Mouse (Mus musculus): ENCODE results near the gene Zswim4. TPM values are rescaled to one million over a fixed set of nuclear protein-coding genes. Genes with fewer than 3 reads are reported as not detected.

The Zswim4 gene
- polyA plus RNA-seq, 1 experiment from 2014 or later: 10.9 TPM

DNA sequence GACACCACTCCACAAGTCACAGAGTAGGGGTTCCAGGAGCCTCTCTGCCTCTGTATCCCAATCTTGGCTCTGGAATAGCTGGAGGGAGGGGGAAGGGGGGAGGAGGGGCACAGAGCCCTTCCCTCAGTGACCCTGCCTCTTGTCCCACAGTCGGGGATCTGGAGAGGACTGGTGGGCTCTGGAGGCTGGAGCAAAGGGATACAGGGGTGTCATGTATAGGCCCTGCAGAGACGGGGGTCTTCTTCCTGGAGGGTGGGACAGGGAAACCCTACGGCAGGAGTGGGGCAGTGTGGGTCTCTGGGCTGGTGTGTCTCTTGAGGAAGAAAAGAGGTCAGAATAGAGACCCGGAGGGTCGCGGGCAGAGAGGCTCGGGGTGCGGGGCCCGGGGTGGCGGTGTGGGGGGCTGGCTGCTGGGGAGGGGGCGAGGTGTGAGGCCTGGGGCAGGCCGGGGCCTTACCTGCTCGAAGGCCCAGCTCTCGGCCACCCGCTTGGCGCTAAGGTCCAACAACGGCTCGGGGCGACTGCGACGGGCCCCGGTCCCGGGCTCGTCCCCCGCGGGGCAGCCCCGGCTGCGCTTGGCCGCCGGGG lies 351 bp downstream of the Zswim4 start:
- DNase-seq (ENCODE audit: low spot score) (peak; percentile 58), ATAC-seq (replicated peaks; ENCODE audit: low FRiP score, low TSS enrichment, low read depth) (peak; percentile 51)
- under 1% methylated on average over 28 of the region's 30 CpGs for WGBS
- Histone ChIP-seq H3K4me1 (replicated peaks; ENCODE audit: control insufficient read depth, insufficient read depth, low read length) (peaks cover 10% of the 10 kb centered on the region), H3K4me3 (ENCODE audit: low read depth, low read length) (peak overlapping the region; percentile 93), H3K9me3 (ENCODE audit: control insufficient read depth, low read length) (no peaks in the 10 kb centered on the region), H3K27me3 (replicated peaks; ENCODE audit: control insufficient read depth, insufficient read depth, low read length) (no peaks in the 10 kb centered on the region), H3K27ac (ENCODE audit: low read depth) (peak overlapping the region; percentile 47), H3K36me3 (ENCODE audit: control insufficient read depth, insufficient read depth, low read length) (peaks cover 12% of the 10 kb centered on the region), H3K4me2 (ENCODE audit: low read length) (peak overlapping the region; percentile 57), H3K9ac (ENCODE audit: low read length) (peak overlapping the region; percentile 95)

DNA sequence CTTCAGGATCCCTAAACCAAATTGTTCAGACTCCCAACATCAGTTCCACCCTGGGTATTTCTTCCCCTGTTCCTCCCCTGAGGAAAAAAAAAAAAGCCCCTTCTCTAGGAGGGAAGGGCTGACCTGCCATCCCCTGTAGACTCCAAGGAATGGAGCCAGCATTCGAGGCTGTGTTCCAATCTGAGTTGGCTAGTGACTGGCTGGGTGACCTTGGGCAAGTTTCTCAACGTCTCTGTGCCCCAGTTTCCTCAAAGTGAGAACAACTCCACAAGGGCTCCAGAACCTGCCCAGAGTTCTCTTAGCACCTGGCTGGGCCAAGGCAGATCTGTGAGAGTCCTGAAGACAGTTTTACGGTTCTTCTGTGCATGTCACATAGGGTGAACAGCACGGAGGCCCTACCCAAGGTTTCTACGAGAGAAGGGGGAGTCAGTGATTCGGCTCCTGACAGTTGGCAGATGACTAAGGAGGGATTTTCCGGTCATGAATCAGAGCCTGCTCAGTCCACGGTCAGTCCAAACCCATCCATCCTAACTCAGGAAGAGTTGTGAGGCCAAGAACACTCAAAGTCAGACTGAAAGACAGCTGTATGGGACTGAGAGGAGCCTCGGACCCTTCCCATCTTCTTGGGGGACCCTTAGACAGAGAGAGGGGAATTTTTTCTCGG lies 977 bp downstream of the Zswim4 start:
- no peak for ATAC-seq (replicated peaks; ENCODE audit: low FRiP score, low TSS enrichment, low read depth)
- no peak for DNase-seq (ENCODE audit: low spot score)
- no peak overlapping the region for H3K27ac ChIP-seq (ENCODE audit: low read depth)
- H3K4me1 ChIP-seq (replicated peaks; ENCODE audit: control insufficient read depth, insufficient read depth, low read length): peaks cover 10% of the 10 kb centered on the region
- H3K4me2 ChIP-seq (ENCODE audit: low read length): peak overlapping the region; percentile 57
- H3K4me3 ChIP-seq (ENCODE audit: low read depth, low read length): peak overlapping the region; percentile 93
- H3K27me3 ChIP-seq (replicated peaks; ENCODE audit: control insufficient read depth, insufficient read depth, low read length): no peaks in the 10 kb centered on the region
- peaks cover 18% of the 10 kb centered on the region for H3K36me3 ChIP-seq (ENCODE audit: control insufficient read depth, insufficient read depth, low read length)
- peak overlapping the region; percentile 95 for H3K9ac ChIP-seq (ENCODE audit: low read length)
- WGBS: 25% methylated on average over 10 of the region's 10 CpGs
- H3K9me3 ChIP-seq (ENCODE audit: control insufficient read depth, low read length): no peaks in the 10 kb centered on the region

DNA sequence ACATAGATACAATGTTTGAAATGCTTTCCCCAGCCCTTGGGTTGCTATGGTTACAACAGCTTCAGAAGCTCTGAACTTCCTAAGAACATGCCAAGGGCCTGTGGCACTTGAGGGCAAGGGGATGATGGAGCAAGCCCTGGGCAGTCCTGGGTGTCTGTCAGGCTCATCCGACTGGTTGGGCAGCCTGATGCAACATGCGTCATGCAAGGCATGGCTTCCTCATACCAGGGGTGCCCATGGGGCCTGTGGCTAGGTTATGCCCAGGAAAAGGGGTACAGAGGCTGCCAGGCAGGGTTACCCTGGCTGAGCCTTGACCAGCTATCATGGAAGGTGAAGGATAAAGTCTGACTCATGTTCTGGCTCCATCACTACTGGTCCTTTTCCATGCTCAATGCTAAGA lies 3.8 kb downstream of the Zswim4 start:
- peaks cover 46% of the 10 kb centered on the region for H3K36me3 ChIP-seq (ENCODE audit: control insufficient read depth, insufficient read depth, low read length)
- H3K27ac ChIP-seq (ENCODE audit: low read depth): no peak overlapping the region
- H3K9me3 ChIP-seq (ENCODE audit: control insufficient read depth, low read length): no peaks in the 10 kb centered on the region
- no peak overlapping the region for H3K4me2 ChIP-seq (ENCODE audit: low read length)
- no peak overlapping the region for H3K9ac ChIP-seq (ENCODE audit: low read length)
- 98% methylated on average over 2 of the region's 2 CpGs for WGBS
- DNase-seq (ENCODE audit: low spot score) (no peak), ATAC-seq (replicated peaks; ENCODE audit: low FRiP score, low TSS enrichment, low read depth) (no peak)
- H3K4me1 ChIP-seq (replicated peaks; ENCODE audit: control insufficient read depth, insufficient read depth, low read length): peaks cover 10% of the 10 kb centered on the region
- no peaks in the 10 kb centered on the region for H3K27me3 ChIP-seq (replicated peaks; ENCODE audit: control insufficient read depth, insufficient read depth, low read length)
- no peak overlapping the region for H3K4me3 ChIP-seq (ENCODE audit: low read depth, low read length)

DNA sequence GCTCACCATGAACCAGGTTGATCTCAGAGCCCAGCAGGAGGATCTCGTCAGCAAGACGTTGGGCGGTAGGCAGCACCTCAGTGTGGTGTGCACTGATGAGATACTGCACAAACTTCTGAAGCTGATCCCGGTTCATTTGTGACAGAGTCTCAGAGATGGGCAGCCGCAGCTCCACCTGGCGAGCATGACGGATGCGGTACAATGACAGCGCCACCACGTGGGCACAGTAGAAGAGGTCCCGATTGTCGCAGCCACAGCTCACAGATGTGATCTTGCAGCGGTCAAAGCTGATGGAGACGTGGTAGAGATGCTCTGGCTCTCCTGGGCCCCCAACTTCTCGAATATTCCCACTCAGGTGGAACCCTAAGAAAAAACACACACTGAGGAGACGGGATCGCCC lies 6.1 kb downstream of the Zswim4 start:
- 0 out of 2 replicates have a peak, but pooled peaks have one; percentile 4 for ATAC-seq (replicated peaks; ENCODE audit: low FRiP score, low TSS enrichment, low read depth)

DNA sequence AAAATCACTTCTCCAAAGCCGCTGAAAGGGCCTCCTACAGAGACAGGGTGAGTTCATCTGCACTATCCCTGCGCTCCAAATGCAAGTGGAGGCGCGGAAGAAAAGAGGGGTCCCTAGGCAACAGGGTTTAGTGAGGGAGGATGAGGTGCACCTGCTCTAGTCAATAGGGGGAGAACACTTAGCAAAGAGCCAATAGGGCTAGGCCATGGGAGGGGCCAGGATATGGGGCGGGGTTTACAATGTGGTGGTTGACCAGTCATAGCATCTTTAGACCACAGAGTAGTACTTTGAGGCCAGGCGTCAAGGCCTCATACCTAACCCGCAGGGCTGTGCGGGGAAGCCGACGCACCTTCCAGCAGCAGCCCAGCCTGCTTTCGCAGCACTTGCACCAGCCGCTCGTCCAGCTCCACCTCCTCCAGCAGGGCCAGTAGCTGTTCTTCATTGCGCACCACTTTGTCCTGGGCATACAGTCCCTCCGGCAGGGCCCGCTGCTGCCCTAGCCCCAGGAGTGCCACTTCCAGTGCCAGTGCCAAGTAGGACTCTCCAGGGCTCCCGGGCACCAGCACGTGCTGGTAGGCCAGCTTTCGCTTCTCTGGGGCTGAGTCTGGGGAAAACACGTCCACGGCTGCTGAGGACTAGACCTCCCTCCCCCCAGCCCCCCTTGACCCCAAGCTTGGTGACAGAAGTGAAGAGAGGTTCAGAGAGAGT lies 13.4 kb downstream of the Zswim4 start:
- ATAC-seq (replicated peaks; ENCODE audit: low FRiP score, low TSS enrichment, low read depth): no peak
- H3K27me3 ChIP-seq (replicated peaks; ENCODE audit: control insufficient read depth, insufficient read depth, low read length): no peaks in the 10 kb centered on the region

More for the DNA sequence above, 6.1 kb downstream of the Zswim4 start:
- Histone ChIP-seq H3K4me1 (replicated peaks; ENCODE audit: control insufficient read depth, insufficient read depth, low read length) (peaks cover 5% of the 10 kb centered on the region; the same call in 1 of the 2 replicates), H3K4me2 (ENCODE audit: low read length) (no peak overlapping the region), H3K9me3 (ENCODE audit: control insufficient read depth, low read length) (no peaks in the 10 kb centered on the region), H3K27me3 (replicated peaks; ENCODE audit: control insufficient read depth, insufficient read depth, low read length) (no peaks in the 10 kb centered on the region), H3K9ac (ENCODE audit: low read length) (no peak overlapping the region), H3K36me3 (ENCODE audit: control insufficient read depth, insufficient read depth, low read length) (peaks cover 69% of the 10 kb centered on the region), H3K27ac (ENCODE audit: low read depth) (no peak overlapping the region), H3K4me3 (ENCODE audit: low read depth, low read length) (no peak overlapping the region)
- no peak for DNase-seq (ENCODE audit: low spot score)
- WGBS: 74% methylated on average over 17 of the region's 17 CpGs

DNA sequence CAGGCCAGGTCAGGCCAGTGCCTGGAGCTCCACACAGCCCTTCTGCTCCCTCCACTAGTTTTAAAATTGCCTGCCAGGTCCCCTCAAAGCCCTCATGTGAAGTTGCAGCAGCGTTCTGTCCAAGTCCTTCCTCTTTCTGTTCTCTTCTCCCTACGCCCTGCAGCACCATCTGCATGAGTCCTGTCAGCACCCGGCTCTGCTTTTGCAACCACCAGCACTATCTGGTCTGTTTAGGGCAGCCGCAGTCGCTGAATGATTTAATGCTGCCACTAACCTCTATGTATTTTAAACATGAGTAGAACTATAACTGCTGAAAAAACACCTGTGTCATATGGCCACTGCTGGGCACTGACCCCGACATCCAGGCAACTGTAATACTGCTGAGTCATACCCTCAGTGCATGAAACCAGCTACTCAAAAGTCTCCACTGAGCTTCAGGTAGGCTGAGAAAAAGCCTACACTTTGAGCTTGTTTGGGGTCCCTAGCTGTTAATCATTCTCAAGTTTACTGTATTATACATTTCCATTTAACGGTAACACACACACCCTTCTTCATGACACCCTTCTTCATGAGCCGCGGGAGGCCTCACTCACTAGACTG lies 14.2 kb downstream of the Zswim4 start:
- H3K4me3 ChIP-seq (ENCODE audit: low read depth, low read length): no peak overlapping the region
- H3K9me3 ChIP-seq (ENCODE audit: control insufficient read depth, low read length): no peaks in the 10 kb centered on the region
- no peaks in the 10 kb centered on the region for H3K27me3 ChIP-seq (replicated peaks; ENCODE audit: control insufficient read depth, insufficient read depth, low read length)
- DNase-seq (ENCODE audit: low spot score) (no peak), ATAC-seq (replicated peaks; ENCODE audit: low FRiP score, low TSS enrichment, low read depth) (no peak)
- no peak overlapping the region for H3K9ac ChIP-seq (ENCODE audit: low read length)
- 91% methylated on average over 9 of the region's 9 CpGs for WGBS
- H3K4me2 ChIP-seq (ENCODE audit: low read length): no peak overlapping the region
- peaks cover 96% of the 10 kb centered on the region for H3K36me3 ChIP-seq (ENCODE audit: control insufficient read depth, insufficient read depth, low read length)
- no peak overlapping the region for H3K27ac ChIP-seq (ENCODE audit: low read depth)
- no peaks in the 10 kb centered on the region for H3K4me1 ChIP-seq (replicated peaks; ENCODE audit: control insufficient read depth, insufficient read depth, low read length)

More for the DNA sequence above, 13.4 kb downstream of the Zswim4 start:
- no peaks in the 10 kb centered on the region for H3K9me3 ChIP-seq (ENCODE audit: control insufficient read depth, low read length)
- H3K27ac ChIP-seq (ENCODE audit: low read depth): no peak overlapping the region
- 80% methylated on average over 21 of the region's 21 CpGs for WGBS
- DNase-seq (ENCODE audit: low spot score): no peak
- no peaks in the 10 kb centered on the region for H3K4me1 ChIP-seq (replicated peaks; ENCODE audit: control insufficient read depth, insufficient read depth, low read length)
- H3K9ac ChIP-seq (ENCODE audit: low read length): no peak overlapping the region
- H3K4me2 ChIP-seq (ENCODE audit: low read length): no peak overlapping the region
- no peak overlapping the region for H3K4me3 ChIP-seq (ENCODE audit: low read depth, low read length)
- peaks cover 96% of the 10 kb centered on the region for H3K36me3 ChIP-seq (ENCODE audit: control insufficient read depth, insufficient read depth, low read length)

DNA sequence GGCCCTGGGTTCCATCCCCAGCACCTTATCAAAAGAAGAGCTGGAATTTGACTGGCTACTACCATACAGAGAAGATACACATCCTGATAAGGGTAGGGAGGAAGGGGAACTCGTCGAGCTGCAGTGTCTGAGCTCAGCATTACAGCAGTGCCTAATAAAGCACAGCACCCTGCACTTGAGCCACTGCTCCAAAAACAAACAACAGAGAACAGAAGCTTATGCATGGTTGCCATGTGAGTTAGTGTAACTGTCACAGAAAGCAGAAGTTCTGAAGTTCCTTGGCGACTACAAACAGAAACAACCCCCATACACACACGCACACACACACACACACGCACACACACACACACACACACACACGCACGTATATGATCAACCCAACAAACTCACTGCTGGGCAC lies 16.8 kb downstream of the Zswim4 start:
- H3K27me3 ChIP-seq (replicated peaks; ENCODE audit: control insufficient read depth, insufficient read depth, low read length): no peaks in the 10 kb centered on the region
- H3K9ac ChIP-seq (ENCODE audit: low read length): no peak overlapping the region
- H3K4me2 ChIP-seq (ENCODE audit: low read length): no peak overlapping the region
- peaks cover 96% of the 10 kb centered on the region for H3K36me3 ChIP-seq (ENCODE audit: control insufficient read depth, insufficient read depth, low read length)
- DNase-seq (ENCODE audit: low spot score) (no peak), ATAC-seq (replicated peaks; ENCODE audit: low FRiP score, low TSS enrichment, low read depth) (no peak)
- H3K4me1 ChIP-seq (replicated peaks; ENCODE audit: control insufficient read depth, insufficient read depth, low read length): no peaks in the 10 kb centered on the region
- no peak overlapping the region for H3K27ac ChIP-seq (ENCODE audit: low read depth)
- WGBS: 83% methylated on average over 7 of the region's 7 CpGs
- no peak overlapping the region for H3K4me3 ChIP-seq (ENCODE audit: low read depth, low read length)
- H3K9me3 ChIP-seq (ENCODE audit: control insufficient read depth, low read length): no peaks in the 10 kb centered on the region

DNA sequence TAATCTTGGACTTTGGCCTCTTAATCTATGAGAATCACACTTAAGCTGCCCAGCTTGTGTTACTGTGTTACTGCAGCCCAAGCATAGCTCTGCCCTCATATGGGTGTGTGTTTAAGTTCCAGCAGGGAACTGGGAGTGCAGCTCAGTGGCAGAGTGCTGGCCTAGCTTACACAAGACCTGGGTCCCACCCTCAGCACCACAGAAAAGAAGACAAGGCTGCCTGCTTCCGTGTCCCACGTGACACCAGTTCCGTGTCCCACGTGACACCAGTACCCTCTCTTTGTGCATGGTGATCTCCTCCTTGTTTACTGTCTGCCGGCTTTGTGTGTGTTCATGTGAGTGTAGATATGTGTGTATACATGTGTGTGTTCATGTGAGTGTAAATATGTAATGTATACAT lies 18.7 kb downstream of the Zswim4 start:
- DNase-seq (ENCODE audit: low spot score) (no peak), ATAC-seq (replicated peaks; ENCODE audit: low FRiP score, low TSS enrichment, low read depth) (no peak)
- no peak overlapping the region for H3K4me2 ChIP-seq (ENCODE audit: low read length)
- 88% methylated on average over 5 of the region's 5 CpGs for WGBS
- no peak overlapping the region for H3K27ac ChIP-seq (ENCODE audit: low read depth)
- no peak overlapping the region for H3K9ac ChIP-seq (ENCODE audit: low read length)
- no peaks in the 10 kb centered on the region for H3K9me3 ChIP-seq (ENCODE audit: control insufficient read depth, low read length)
- peaks cover 93% of the 10 kb centered on the region for H3K36me3 ChIP-seq (ENCODE audit: control insufficient read depth, insufficient read depth, low read length)
- no peaks in the 10 kb centered on the region for H3K27me3 ChIP-seq (replicated peaks; ENCODE audit: control insufficient read depth, insufficient read depth, low read length)
- H3K4me1 ChIP-seq (replicated peaks; ENCODE audit: control insufficient read depth, insufficient read depth, low read length): no peaks in the 10 kb centered on the region
- H3K4me3 ChIP-seq (ENCODE audit: low read depth, low read length): no peak overlapping the region
